Mouse (Mus musculus) left cerebral cortex, postnatal 14 days (tissue): ENCODE results near the gene Gan. TPM values are rescaled to one million over a fixed set of nuclear protein-coding genes. Genes with fewer than 3 reads are reported as not detected.

Experiments
- DNase-seq, 2 experiments: peaks; one replicate each; pipeline ENCODE4 v3.0.0; 2021 to 2022; ENCODE audit warnings: low spot score in 2 of 2, mixed read lengths in 1 of 2
- intact Hi-C: fragments of 180-260 bp; cut with DNase I; formaldehyde crosslinking; loops from one replicate; pipeline ENCODE4 v1.15.1; 2025
- total RNA-seq, 2 experiments: library from RNA; stranded (reverse); gene quantifications; 2 replicates each; pipeline ENCODE4 v1.2.3; 2021

The Gan gene
- total RNA-seq, 2 experiments from 2014 or later, result 17.2 to 19.3 TPM

DNA sequence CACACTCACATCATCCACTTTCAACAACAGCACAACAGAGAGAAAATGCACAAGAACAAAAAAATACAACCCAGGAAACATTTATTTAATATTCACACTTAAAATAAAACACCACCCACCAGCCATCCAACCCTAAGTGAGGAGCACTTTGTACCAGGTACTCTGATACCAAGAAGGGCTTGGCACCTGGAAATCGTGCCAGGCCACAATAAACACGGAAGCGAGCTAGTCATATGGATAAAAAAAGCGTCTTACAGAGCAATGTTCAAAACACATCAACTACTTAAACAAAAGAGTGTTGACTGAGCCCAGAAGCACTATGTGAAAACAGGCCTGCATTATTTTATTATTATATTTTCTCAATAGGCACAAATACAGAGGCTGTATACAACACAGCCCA is 1.8 kb upstream of the Gan start:
- intact Hi-C loops, result loop anchor here (5.0 kb wide), 1 partner anchor 164 kb away; the partner anchor contains the start of gene Gcsh
- DNase-seq, result no peak

- no peak for DNase-seq
- intact Hi-C loops, result loop anchor here (5.0 kb wide), 1 partner anchor 165 kb away; the partner anchor contains the start of gene Gcsh
Observed at GRCm38 (mm10) chr8:117156866-117157768, 818 bp upstream of the Gan start.

- peak; percentile 98 to 99 for DNase-seq
- intact Hi-C loops, result loop anchor here (5.0 kb wide), 1 partner anchor 165 kb away; the partner anchor contains the start of gene Gcsh
Observed at GRCm38 (mm10) chr8:117157769-117158091, 205 bp upstream of the Gan start.

- intact Hi-C loops, result loop anchor here (5.0 kb wide), 1 partner anchor 167 kb away; the partner anchor contains the start of gene Gcsh
Observed at GRCm38 (mm10) chr8:117159031-117159430, 1.1 kb downstream of the Gan start.

GRCm38 (mm10) chr8:117164912-117165311 is 7.0 kb downstream of the Gan start:
- intact Hi-C loops, result no loop called here
- DNase-seq, result no peak

More at GRCm38 (mm10) chr8:117159031-117159430, 1.1 kb downstream of the Gan start:
- no peak for DNase-seq

DNA sequence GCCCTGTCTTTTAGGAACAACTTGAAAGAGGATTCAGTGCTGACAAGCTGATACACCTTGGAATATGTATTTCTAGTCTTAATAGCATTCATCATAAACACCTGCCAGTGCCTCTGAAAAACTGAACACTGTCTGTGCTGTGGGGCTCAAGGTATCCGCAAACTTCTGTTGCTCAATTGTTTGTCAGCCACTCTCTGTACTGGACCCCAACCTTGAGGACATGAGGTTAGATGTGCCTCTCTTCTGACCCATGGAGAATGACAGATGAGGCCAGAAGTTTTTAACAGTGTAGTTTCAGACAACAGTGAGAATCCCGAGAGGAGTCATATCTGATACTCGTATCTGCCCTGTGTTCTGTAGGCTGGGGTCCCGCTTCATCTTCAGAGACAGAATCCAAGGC is 7.6 kb downstream of the Gan start:
- no peak for DNase-seq
- intact Hi-C loops, result no loop called here

- intact Hi-C loops, result no loop called here
- DNase-seq, result no peak
Observed at GRCm38 (mm10) chr8:117166515-117166914, 8.6 kb downstream of the Gan start.

DNA sequence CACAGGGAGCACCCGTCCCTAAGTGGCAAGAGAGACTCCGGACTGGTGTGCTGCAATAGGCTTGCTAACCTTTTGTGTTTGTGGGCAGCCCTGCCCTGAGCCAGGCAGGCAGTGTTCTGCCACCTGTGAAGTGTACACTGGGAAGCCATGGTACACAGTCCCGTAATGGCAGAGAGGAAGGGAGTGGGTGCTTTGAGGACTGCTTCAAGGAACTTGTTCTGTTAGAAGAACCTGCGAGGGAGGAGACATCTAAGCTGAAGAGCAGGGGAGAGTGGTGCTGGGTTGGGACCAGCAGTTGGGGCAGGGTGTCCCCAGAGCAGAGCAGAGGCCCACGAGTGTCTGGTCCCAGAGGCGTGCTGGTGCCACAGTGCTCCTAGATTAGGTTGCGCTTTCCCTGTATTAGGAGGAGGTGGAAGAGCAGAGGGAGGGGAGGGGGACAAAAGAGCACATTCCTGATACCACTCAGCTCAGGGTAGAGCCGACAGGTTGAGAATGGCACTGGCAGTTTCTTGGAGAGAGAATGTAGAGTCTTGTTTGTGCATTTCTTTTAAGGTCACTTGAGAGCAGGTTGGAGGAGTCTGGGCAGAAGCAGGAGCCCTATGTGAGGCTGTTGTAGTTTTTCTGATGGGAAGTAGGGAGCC is 9.4 kb downstream of the Gan start:
- intact Hi-C loops, result no loop called here
- no peak for DNase-seq

GRCm38 (mm10) chr8:117168378-117168777 is 10.4 kb downstream of the Gan start:
- intact Hi-C loops, result no loop called here
- DNase-seq, result no peak

DNA sequence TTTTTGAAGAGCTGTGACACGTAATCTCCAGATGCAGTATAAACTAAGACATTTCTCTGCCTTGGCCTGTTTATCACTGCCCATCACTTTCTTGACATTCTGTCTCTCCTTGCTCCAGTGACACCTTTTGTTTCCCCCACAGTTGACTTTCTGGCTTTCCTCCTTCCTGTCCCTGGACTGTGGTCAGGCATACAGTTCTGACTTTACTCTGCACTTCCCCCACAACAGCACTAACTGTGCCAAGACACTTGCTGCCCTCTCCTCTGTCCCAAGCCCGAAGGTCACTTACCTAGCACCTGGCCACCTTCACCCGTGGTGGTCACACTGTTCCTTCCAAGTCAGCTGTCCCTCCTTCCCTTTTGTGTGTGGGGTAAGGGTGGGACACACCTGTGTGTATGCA is 13.9 kb downstream of the Gan start:
- intact Hi-C loops, result no loop called here
- no peak for DNase-seq

DNA sequence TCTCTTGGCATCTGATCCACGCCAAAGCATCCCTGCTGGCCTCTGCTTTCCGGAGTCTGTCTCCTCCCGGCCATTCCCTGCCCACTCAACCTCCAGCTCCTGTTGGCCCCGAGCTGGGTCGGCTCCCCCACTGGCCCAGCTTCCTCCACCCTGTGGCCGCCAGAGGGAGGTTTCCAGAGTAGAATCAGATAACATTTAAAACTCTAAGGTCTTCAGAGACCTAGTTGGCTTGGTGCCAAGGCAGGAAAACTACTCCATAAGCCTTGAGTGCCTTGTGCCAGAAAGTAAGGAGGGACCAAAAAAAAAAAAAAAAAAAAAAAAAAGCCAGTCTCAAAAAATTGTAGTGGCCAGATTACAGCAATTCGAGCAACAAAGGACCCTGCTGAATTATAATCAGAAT is 15.0 kb downstream of the Gan start:
- DNase-seq, result peak in 1 of 2 experiments; percentile 23
- intact Hi-C loops, result no loop called here

DNA sequence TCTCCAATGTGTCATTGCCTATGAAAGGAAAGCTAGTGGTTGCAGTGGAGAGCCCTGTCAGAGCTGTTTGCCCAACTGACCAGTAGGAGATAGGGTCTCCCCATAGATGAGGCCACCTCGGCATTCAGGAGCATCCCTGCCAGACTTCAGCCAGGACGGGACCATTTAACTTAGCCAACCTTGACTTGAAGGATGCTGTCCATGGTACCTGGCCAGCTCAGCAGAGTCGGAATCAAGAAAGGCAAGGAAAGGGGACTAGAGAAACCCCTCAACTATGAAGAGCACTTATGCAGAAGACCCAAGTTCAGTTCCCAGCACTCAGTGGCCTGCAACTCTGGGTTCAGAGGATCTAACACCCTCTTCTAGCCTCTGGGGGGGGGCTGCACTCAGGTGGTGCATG is 15.8 kb downstream of the Gan start:
- intact Hi-C loops, result no loop called here

GRCm38 (mm10) chr8:117174536-117174935 is 16.6 kb downstream of the Gan start:
- intact Hi-C loops, result no loop called here
- DNase-seq, result peak in 1 of 2 experiments; percentile 51

More for the DNA sequence above, 15.8 kb downstream of the Gan start:
- DNase-seq, result no peak

DNA sequence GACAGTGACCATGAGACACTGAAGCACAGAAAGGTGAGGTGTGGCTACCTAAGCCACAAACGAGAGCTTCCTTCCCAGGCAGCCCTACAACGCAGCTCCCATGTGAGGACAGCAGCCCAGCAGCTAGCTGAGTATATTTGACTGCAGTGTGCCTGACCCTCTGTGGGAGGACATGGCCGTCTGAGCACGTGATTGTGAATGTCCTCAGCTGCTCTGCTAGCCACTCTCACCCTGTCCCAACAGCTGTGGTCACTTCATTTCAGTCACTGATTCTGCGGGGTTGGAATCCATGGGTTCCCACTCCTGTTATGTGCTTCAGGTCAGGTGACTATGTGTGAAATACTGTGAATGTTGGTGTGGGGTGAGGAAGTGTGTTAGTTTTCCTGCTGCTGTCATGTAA is 18.4 kb downstream of the Gan start:
- intact Hi-C loops, result no loop called here
- peak in 1 of 2 experiments; percentile 18 for DNase-seq

DNA sequence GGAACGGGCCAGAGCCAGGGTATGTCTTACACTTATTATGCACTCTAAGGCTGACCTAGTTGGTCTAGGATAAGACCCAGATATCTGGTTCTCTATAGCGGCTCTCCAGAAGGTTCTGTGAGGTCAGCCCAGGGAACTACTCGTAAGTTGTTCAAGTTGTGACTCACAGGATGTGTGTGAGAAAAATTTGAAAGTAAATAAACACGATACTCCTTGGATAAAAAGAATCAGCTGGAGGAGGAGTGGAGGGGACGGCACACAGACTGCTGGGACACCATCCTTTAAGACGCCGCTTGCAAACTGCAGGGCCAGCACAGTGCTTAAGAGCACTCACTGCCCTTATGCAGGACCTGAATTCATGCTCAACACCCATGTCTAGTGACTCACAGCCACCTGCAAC is 19.3 kb downstream of the Gan start:
- DNase-seq, result no peak
- intact Hi-C loops, result no loop called here

- intact Hi-C loops, result no loop called here
- DNase-seq, result no peak
Observed at GRCm38 (mm10) chr8:117178039-117178438, 20.1 kb downstream of the Gan start.

- no peak for DNase-seq
- intact Hi-C loops, result no loop called here
Observed at GRCm38 (mm10) chr8:117178676-117179075, 20.7 kb downstream of the Gan start.

- intact Hi-C loops, result no loop called here
- DNase-seq, result no peak
Observed at GRCm38 (mm10) chr8:117182746-117183145, 24.8 kb downstream of the Gan start.

DNA sequence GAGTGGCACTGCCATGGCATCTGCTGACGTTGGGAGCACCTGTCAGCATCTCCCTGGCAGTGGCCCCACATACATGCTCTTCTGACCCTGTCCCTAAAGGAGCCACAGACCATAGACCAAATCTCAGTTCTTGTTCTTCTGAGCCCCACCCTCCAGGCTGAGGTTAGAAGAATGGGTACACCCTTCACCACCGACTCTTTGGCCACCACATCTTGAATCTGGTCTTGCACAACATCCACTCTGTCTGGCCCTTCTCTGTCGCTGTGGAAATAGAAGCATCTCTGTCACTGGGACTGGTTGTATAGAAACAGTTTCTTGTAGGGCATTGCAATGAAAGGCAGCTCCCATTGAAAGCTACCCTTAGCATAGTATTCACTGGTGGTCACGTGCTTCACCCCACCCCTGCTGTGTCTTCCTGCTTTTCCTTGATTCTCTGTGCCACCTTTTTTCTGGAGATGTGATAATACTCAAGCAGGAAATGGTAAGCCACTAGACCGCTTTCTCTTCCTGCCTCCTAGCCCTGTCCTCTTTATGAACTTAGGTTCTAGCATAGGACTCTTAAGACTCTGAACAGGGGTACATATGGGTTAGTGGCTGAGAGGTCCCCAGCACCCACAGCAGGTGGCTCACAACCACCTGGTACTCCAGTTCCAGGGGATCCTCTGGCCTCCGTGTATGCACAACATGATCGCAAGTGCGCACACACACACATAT is 25.9 kb downstream of the Gan start:
- DNase-seq, result no peak
- intact Hi-C loops, result no loop called here

DNA sequence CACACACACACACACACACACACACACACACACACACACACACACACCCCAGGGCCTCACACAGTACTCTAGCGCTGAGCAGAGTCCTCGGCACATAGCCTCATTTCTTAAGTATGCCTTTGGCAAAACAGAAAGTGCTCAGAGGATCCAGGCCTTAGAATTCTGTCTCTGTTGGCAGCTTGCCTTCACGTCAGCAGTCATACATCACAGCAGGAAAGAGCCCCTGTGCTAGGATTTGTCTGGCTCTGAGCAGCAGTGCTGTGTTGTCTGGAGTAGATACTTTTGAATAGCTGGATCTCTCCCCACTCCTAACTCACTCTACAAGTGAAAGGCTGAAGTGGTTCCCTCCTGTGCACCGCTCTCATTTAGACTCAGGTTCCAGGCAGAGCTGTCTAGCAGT is 36.4 kb downstream of the Gan start:
- DNase-seq, result peak; percentile 44 to 59
- intact Hi-C loops, result no loop called here
